Comparison of ENCODE assay signal across 11 mouse cellular contexts in the genomic region with DNA sequence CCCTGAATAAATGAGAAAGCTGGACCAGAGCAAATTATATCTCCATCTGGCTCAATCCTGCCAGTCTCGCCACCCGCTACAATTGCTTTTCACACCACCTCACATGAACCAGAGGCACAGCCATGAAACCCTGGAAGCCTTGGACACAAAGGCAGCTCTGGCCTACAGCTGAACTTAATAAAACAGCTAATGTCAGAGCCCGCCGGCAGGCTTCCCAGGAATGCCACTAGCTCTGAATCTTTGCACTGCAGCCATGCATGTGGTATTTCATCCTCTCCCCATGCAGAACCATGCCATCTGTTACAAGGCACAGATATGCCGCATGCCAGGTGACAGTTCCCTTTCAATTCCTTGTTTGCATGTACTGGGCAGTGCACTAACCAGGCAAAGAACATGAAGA.
DNase-seq lines count a peak whose midpoint lies in the region.
"Had no signal": no experiment of that assay in that cellular context is flagged by ENCODE, and none has a peak within 500 bp of the region (broad histone marks: within the 10 kb centered on the region; RNA-seq: fewer than 3 reads in every experiment).

No protein-coding gene starts in this region.

- peak; percentile 15 for DNase-seq in embryo, embryonic 10.5 days (ENCODE audit: low spot score)
- DNase-seq in embryo, embryonic 9.5 days (ENCODE audit: extremely low spot score) = no peak
- peak; percentile 85 for DNase-seq in left cerebral cortex, postnatal 4 days
- no peak for DNase-seq in left cerebral cortex, adult 9 months (ENCODE audit: low spot score in 2 of 2)
- DNase-seq in embryo, embryonic 11.5 days (ENCODE audit: low read depth, low spot score) = peak; percentile 1
- DNase-seq in mesoderm, embryonic 11.5 days (ENCODE audit: low read depth, low spot score) = peak; percentile 35
- no peak for DNase-seq in urinary bladder, postnatal 36 days (ENCODE audit: low spot score in 2 of 2)
- no peak for DNase-seq in lung, postnatal 36 days
- DNase-seq: adrenal gland, adult 8-10 months; heart, adult 11 months; lung, postnatal 14 days had no signal

- intact Hi-C loops in left cerebral cortex, postnatal 4 days (cut with DNase I) = no loop called here

Comparison
In these comparisons a context has a peak if more than half of its experiments do, and no peak if none do; other contexts are left out.
1. DNase-seq: peak in embryo, embryonic 10.5 days (single experiment), left cerebral cortex, postnatal 4 days (single experiment), embryo, embryonic 11.5 days (single experiment) and mesoderm, embryonic 11.5 days (single experiment); none in embryo, embryonic 9.5 days (single experiment), left cerebral cortex, adult 9 months (0 of 2), urinary bladder, postnatal 36 days (0 of 2) and lung, postnatal 36 days (single experiment).